Mouse (Mus musculus): ENCODE measurements around the gene H2-DMa.

Gene H2-DMa

DNA sequence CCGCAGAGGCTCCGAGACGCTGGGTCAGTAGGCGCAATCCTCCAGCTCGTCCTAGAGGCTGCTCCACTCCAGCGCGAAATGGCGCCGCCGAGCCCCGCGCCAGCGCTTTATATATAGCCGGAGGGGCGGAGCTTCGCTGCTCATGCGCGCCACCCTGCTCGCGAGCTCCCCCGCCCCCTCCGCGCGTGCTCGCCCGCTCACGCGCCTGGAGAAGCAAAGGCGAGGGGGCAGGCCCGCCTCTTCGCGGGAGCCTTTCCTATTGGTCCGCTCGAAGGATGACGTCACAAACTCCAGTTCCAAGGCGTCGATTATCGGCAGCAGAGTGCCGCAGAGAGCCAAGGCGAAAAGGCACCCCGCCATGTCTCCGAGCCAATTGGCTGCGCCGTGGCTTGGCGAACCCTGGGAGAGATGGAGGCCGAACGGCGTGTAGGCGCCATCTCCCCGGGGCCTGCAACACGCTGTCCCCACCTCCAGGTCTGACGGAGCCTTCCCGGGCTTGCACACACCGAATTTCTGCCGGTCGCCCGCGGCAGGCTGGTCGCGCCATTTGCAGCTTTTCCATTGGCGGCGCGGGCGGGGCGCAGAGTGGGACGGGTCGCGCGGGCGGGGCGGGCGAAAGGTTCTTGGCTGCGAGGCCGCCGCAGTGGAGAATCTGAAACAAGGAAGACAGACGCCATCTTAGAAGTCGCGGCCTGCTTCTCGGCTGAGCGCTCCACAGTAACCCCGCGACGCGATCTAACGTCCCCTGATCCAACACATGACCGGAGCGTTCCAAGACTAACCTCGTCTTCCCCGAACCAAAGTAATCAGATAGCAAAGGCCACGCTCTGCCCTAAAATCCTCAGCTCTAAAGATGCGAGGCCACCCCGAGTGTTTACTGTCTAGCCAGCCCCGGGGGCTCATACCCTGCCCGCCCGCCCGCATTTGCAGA is at the start of gene H2-DMa:
Gene H2-DMa (plus strand): TSS at position 293 of the 931 bp plus-strand sequence.
- DNase-seq: peak; percentile 99 to 100

GRCm38 (mm10) chr17:34072091-34072490 is 47.2 kb upstream of the H2-DMa start:
- no peak for DNase-seq

- peak; percentile 83 to 88 for DNase-seq
These were observed 44.1 kb upstream of the H2-DMa start for GRCm38 (mm10) chr17:34075271-34075670.

DNA sequence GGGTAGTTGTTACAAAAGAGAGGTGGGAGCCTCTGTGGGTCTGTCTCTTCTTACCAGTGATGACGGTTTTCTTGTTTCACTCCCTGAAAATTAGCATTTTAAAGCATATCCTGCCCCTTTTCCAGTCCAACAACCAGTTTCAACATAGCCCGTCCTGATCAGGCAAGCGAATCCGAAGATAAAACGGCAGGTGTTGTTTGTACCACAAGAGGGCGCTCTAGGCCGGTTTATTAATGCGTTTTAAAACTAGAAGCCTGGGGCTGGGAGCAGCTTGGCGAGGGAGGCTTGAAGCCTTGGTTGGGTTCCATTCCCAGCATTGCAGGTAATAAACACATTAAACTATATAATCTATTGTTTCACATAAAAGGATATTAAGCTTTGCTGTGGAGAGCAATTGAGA is 41.8 kb upstream of the H2-DMa start:
- DNase-seq: peak; percentile 83 to 89

DNA sequence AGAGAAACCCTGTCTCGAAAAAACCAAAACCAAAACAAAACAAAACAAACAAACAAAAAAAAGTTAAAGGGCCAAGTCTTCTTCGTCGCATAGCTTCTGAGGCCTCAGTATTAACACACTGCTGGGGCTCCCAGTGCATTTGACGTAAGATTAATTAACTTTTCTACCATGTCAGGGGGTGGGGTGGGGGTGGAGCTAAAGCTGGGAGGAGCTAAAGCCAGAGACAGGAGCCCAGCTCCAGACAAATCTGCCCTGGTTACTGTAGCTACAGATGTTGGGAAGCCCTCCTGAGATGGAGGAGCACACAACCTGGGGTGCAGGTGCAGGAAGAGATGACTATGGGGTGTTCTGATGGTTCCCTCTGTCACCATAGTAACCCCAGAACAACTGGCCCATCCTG is 41.2 kb upstream of the H2-DMa start:
- DNase-seq: no peak

DNA sequence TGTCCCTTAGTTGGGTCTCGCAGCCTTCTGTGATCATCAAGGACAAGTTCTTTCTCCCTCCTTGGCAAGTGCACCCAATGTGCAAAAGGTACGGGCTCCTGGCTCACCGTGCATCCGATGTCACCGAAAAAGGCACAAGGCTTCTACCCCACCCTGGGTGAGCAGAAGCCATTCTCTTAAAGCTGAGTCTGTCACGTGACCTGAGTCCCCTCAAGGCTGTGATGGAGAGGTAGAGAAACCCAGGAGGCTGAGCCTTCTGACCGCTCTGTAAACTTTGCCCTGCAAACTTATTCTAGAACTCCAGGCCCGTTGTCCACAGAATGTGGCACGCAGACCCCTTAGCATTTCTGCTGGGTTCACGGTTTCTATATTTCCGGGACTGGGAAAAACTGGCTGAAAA is 40.3 kb upstream of the H2-DMa start:
- DNase-seq: no peak

- DNase-seq: peak; percentile 39 to 54
These were observed 39.7 kb upstream of the H2-DMa start for GRCm38 (mm10) chr17:34079621-34080020.

GRCm38 (mm10) chr17:34083104-34083503 is 36.2 kb upstream of the H2-DMa start:
- no peak for DNase-seq

GRCm38 (mm10) chr17:34087386-34087785 is 32.0 kb upstream of the H2-DMa start:
- no peak for DNase-seq

- DNase-seq: no peak
These were observed 31.2 kb upstream of the H2-DMa start for GRCm38 (mm10) chr17:34088124-34088523.

- peak in 1 of 2 experiments; percentile 38 for DNase-seq
These were observed 28.4 kb upstream of the H2-DMa start for GRCm38 (mm10) chr17:34090923-34091322.

DNA sequence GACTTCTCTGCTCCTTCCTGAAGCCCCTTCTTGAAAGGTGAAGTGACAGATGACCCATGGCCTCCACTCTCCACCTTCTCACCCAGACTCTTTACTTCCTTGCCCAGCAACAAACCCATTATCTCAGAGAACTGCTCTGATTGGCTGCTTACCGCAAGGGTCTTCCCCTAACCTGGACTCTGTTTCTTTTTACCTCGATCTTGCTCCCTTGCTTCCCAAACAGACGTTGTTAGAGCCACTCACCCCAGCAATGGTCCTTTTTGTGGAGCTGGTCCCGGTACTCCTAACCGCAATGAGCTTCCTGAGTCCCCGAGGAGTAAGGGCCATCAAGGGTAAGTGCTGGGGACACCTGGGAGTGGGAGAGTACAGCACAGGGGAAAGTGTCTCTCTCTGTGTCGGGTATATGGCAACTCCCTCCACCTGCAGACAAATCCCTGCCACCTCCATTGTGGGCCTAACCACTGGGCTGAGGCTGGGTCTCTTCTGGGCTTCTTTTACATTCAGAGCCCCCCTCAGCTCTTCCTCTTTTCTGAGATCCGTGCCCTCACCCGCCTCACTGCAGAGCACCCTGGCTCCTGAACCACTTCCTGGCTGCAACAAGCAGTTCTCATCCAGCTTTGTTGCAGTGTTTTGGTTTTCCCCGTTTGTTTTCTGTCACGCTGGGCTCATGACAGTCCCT is 27.0 kb upstream of the H2-DMa start, which contains the start of gene H2-Oa:
Gene H2-Oa (plus strand): TSS at position 144 of the 679 bp plus-strand sequence.
- no peak for DNase-seq

DNA sequence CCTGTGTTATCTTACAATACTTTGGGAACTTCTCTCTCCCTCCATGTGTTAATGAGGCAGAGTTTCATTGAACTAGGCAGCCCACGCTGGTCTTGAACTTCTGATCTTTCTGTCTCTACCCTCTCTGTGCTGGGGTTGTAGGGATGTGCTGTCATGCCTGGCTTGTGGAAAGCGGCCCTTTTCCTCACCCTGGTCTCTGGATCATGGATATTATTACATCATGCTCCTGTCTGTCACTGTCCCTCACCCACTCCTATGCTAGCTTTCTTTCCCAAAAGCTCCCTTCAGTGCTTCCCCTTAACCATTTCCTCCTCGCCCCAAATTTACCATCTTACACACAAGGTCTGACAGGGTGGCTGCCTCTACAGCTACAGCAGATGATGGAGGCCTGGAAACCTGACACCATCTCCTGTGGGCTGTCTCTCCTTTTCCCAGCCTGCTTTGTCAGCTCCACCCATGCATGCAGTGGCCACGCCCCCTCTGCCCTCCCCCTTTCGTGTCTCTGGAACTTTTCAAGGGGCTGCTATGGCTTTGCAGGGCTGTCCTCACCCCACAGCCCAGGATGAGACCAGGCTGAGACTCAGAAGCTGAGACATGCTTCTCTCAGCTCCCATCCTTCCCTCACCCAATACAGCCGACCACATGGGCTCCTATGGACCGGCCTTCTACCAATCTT is 26.0 kb upstream of the H2-DMa start:
- DNase-seq: no peak

- DNase-seq: no peak
These were observed 24.9 kb upstream of the H2-DMa start for GRCm38 (mm10) chr17:34094283-34095035.

DNA sequence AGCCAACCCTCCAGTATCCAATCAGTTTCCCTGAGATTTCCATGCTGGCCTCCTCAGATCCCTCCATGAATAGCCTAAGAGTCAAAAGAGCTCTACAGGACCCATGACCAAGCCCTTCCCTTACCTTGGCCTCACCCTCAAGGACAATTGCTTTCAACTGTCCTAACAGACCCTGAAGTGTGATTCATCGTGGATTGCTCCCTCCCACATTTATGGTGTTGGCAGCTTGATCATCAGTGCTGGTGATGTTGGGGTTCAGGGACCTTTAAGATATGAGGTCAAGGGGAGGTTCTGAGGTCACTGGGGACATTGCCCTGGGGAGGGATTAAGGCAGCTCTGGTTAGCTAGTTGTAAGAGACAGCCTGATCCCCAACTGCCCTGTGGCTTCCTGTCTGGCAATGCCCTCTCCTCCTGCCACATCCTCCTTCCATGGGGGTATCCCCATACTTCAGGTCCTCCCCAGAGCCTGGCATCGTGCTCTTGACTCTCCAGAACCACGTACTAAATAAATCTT is 22.8 kb upstream of the H2-DMa start:
- DNase-seq: no peak

GRCm38 (mm10) chr17:34097272-34097671 is 22.1 kb upstream of the H2-DMa start:
- DNase-seq: no peak

DNA sequence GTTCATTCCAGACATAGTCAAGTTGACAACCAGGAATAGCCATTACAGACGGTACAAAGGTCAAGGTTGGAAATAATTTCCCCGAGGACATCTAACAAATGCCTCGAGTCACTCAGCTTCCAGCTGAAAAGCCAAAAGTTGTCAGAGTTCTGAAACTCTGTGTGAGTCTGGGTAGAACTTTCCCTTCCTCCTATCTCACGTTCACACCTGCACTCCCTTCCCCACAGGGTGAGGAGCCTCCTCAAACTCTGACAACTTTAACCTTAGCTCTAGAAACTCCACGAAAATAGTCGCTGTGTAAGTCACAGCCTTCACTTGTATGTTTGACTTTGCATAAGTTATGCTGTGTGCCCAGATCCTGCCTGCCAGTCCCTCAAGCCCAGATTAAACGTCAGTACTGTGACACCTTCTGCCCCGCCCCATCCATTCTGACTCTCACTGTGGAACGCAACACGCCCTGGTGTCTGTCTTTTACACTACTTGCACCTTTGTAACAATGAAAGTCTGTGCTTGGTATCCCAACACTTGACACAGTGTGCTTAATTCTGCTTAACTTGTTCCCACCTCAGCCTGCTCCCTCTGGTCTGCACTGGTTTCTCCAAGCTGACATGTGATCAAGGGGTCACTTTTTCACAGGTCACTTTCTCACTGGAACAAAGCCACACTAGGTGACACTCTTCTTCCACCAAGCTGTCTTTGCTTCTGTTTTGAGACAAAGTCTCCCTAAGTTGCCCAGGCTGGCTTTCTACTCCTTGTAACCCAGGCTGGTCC is 20.4 kb upstream of the H2-DMa start:
- no peak for DNase-seq

DNA sequence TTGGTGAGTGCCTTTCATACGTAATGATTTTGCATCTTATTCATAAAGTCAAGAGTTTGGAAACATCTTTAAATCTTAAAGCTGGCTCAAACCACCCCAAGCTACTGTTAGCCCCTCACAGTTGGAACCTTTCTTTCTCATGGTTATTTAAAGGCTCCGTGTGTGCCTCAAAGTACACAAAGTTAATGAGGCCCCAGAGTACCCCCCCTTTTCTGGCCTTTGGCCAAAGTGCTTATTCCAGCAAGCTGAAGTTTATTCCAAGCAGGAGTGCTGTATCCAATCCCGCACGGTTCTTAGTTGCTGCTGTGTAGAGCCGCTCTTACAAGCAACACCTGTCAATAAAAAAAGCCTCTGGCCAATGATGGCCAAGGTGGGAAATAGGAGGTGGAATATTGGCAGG is 19.8 kb upstream of the H2-DMa start:
- DNase-seq: no peak

GRCm38 (mm10) chr17:34101185-34101584 is 18.2 kb upstream of the H2-DMa start:
- no peak for DNase-seq

DNA sequence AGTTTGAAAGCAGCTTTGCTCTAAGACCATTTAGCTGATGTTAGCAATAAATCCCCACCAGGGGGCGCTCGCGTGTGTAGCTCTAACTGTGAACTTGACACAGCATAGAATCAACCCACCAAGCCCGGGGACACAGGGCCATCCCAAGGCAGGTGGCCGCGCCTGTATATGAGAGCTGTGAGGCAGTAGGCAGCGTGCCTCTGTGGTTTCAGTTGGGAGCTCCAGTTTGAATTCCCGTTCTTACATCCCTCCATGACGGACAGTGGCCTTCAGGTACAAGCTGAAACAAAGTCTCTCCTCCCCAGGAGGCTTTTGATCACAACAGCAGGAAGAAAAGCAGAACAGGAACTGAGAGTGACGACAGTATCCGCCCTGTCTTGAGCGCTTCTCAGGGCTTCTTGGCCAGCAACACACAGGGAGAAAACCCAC is 17.7 kb upstream of the H2-DMa start:
- peak; percentile 96 to 99 for DNase-seq

DNA sequence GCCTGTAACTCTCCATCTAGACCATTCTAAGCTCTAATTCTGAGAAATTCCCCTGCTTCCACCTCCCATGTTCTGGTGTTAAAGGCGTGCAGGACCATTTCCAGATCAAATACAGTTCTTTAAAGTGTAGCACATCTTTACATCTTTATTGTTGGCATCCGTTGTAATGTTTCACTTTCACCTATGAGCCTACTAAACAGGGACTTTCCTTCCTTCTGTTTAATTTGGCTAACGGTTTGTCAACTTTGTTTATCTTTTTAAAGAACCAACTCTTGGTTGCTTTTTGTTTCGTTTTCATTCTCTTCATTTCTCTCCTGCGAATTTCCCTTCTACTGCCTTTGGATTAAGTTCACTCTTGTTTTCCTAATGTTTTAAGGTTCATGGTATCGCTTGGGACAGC is 16.5 kb upstream of the H2-DMa start:
- no peak for DNase-seq
